Mouse (Mus musculus) frontal cortex, postnatal 25 days (tissue): ENCODE measurements around the gene Dixdc1.
"Not testable (repeated sequence)": the region's sequence is repeated elsewhere in the genome, so short reads cannot be mapped to it uniquely, and the experiment has no call there.

Experiments
- DNase-seq, 2 experiments: peaks; one replicate each; pipeline ENCODE4 v3.0.0; 2022; ENCODE audit warnings: low spot score in 2 of 2

The Dixdc1 gene

DNA sequence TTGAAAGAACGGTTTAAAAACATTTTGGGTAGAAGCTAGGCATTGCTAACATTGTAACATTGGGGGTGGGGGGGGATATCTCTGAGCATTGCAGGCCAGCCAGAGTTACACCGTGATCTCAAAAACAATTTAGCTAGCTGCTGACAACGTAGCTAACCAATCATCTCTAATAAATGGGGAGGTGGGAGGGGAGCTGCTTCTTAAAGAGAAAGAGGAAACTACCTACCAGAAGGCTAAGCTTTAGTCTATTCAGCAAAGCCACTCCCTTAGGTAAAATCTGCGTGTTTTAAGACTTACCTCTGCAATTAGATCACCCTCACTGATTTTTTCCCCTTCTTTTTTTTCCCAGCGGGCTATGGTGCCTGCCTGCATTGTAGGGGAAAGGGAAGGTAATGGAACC is 80.9 kb downstream of the Dixdc1 start:
- DNase-seq = no peak

DNA sequence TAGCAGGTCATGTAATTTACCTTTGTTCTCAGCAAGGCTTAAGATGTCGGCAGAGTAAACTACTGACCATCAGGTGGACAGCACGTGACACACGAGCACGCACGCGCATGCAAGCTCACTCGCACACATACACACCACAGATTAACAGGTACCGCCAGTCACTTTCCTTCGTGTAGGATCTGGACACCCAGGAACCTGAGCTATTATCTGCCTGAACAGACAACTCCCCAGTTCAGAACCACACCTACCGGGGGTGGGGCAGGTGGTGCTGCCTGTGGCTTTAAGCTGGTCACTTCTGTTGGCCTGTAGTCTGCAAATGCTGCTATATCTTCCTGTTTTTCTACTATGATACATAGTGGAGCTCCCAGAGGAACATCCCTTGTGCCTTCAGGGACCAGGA is 88.8 kb downstream of the Dixdc1 start:
- no peak for DNase-seq

DNA sequence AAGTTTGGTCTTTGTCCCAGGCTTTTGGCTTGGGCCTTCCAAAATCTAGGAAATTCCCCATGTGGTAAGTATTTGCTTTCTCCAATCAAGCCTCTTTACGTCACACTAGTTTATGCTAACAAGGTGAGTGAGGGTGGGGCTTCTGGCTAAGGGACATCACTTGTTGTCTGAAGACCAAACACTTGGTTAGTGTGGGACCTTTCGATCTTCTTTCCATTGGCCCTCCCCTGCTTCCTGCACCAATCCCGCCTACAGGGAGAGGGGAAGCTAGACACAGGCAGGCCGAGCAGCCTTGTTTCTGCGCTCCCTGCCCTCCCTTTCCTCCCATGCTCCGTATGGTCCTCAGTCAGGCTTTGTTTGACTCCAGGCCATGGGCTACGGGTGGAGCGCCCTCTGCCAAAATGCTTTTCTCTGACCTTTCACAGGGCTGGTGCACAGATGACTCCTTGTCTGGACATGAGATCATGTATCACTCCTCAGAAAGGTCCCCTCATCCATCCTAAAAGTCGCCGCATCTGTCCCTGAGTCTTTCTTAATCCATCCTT is 92.4 kb downstream of the Dixdc1 start:
- no peak for DNase-seq

DNA sequence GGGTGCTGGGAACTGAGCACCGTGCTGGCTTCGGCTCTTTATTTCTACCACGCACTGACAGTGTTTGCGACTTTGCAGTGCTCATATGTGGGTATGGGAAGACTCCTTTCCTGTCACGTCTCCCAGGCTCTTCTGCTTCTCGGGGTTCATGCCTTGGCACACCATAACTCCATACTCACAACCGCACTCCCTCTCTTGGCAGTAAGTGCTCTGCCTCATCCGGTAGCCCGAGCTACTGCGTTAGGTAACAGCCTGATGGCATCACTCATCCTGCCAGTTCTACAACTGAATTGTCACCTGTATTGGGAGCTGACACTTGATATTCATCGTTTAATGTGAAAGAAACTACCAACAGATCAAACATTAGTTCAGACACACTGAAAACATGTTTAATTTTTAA is 105.0 kb downstream of the Dixdc1 start:
- DNase-seq = no peak

DNA sequence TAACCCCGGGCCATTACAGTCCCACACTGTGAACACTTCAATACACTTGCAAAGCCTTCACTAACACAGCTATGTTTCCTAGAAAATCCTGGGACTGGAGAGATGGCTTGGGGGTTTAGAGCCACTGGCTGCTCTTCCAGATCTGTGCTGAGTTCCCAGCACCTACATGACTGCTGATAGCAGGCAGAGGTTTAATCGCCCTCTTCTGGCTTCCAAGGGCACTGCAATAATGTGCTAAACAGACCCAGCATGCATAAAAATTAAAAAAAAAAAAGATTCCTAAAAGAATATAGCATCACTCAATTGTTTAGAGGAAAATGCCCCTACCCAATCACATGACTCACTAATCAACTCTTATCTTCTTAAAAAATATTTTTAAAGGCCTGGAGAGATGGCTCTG is 106.3 kb downstream of the Dixdc1 start:
- DNase-seq = no peak

DNA sequence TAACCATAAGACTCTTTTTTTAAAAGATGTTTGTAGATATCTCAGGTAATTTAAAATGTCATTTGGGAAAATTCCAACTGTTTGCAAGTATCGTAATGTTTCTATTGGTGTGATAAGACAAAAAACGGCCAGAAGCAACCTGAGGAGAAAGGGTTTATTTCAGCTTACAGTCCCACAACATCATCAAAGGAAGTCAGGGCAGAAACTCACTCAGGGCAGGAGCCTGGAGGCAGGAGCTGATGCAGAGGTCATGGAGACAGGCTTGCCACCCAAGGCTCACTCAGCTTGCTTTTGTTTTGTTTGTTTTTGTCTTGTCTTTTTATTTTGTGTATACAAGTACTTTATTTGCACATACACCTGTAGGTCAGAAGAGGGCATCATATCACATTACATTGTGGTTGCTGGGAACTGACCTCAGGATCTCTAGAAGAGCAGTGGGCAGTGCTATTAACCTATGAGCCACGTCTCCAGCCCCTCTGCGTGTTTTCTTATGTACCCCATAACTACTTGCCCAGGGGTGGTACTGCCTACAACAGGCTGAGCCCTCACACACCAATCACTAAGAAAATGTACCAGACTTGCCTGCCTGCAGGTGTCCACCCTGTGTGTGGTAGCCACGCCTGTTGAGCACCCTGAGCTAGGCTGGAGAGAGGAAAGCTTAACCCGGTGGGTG is 107.2 kb downstream of the Dixdc1 start:
- DNase-seq = no peak

DNA sequence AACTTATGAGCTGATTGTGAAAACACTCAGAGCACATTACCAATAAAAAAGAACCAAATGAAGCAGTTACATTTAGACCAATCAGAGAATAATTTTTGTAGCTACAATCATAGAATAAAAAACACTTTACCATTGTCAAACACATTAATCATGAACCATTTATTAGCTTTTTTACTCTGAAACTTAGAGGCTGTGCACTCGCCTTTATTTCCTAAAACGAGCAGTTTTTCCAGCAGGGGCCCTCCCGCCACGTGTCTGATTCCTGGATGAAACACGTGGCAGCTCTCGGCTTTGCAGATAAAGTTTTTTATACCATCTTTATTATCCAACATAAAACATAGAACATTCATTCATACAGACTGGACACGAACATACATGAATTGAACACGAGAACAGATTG is 108.4 kb downstream of the Dixdc1 start:
- not testable (repeated sequence) for DNase-seq

DNA sequence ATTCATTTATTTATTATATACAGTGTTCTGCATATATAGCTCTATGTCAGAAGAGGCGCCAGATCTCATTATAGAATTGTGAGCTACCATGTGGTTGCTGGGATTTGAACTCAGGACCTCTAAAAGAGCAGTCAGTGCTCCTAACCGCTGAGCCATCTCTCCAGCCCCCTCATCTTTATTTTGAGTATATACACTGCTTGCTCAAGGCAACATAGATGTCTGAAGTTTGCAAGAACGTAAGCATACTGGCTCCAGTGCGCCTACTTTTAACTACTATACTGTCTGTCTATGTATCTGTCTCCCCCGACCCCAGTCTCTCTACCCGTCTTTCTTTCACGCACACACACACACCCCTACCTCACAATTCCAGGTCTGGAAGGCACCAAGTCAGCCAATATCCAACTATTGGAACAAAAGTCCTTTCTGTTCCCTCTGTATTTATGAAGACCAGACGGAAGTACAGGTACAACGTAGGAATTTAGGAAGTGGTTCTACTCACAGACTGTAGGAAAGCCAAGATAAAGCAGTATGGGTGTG is 121.5 kb downstream of the Dixdc1 start:
- no peak for DNase-seq

DNA sequence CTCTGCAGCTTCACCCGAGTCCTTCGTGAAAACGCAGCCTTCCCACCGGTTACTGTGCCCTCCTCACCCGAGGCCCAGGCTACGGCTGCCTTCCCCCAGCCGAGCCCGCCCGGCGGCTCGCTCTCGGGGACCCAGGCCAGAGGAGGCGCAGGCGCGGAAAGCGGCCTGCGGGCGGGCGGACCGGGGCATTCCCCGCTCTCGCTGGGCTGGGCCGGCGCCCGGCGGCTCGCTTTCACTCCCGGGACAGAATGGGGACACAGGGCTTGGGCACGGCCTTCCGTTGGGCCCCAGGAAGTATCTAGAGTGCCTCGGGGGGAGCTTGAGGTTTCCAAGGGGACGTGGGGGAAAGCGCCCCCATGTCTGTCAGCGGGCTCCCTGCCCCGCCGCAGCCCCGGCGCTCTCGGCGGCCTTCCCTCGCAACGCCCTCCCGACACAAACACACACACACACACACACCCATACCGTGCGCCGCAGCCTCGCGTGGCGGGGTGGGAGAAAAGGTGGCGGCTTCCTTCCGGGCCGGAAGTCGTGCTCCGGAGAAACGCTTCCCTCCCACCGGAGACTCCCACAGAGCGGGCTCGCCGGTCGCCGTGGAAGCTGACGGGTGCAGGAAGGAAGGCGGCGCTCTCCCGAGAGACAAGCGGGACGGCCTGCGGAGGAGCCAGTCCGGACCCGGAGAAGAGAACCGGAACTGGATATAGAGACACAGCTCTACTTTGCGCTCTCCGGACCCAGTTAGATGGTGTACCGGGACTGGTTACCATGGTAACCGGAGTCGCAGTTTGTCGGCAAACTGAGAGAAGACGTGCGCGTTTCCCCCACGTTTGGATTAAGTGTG is 122.3 kb downstream of the Dixdc1 start, which contains the start of the genes Pih1d2 and Nkapd1:
Pih1d2 (plus strand) TSS at position 556 of the 838 bp plus-strand sequence.
Nkapd1 (minus strand) TSS at position 699 of the 838 bp plus-strand sequence.
- DNase-seq = peak; percentile 83 to 93

DNA sequence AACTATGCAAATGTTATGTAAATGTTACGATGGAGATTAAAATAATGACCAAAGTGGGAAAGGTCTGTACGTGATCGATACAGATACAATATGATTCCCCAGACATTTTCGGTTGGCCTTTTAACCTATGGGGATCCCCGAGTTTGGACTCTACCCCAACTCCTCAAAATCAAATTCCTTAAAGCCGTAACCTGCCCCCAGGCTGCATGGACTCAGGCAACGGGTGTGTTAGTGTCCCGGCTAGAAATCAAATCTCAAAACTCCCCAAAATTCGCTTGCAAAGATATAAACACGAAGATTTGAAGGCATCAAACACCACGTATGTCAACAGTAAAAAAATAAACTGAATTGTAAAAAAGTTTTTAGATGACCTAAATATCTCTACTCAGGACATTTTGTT is 123.2 kb downstream of the Dixdc1 start:
- DNase-seq = no peak
